Mouse (Mus musculus) kidney, adult 9 months (tissue): Measurements from ENCODE around the gene Sun2.

Experiments used
- DNase-seq: peaks from one replicate; pipeline ENCODE4 v3.0.0; 2022

Gene Sun2

GRCm38 (mm10) chr15:79741921-79742705 lies at the start of gene Sun2:
Sun2 (minus strand) TSS chr15:79742536.
- DNase-seq: peak; percentile 91

- peak; percentile 51 for DNase-seq
Measured at GRCm38 (mm10) chr15:79791502-79791901, 49.2 kb upstream of the Sun2 start.

- no peak for DNase-seq
Measured at GRCm38 (mm10) chr15:79790905-79791304, 48.6 kb upstream of the Sun2 start.

GRCm38 (mm10) chr15:79790111-79790510 lies 47.8 kb upstream of the Sun2 start:
- no peak for DNase-seq

GRCm38 (mm10) chr15:79787815-79788214 lies 45.5 kb upstream of the Sun2 start:
- DNase-seq: no peak

- no peak for DNase-seq
Measured at GRCm38 (mm10) chr15:79785056-79785455, 42.7 kb upstream of the Sun2 start.

GRCm38 (mm10) chr15:79777749-79778148 lies 35.4 kb upstream of the Sun2 start, which contains the start of gene Dnal4:
Dnal4 (minus strand) TSS chr15:79777849.
- no peak for DNase-seq

- no peak for DNase-seq
Measured at GRCm38 (mm10) chr15:79775662-79776061, 33.3 kb upstream of the Sun2 start.

GRCm38 (mm10) chr15:79774117-79775027 lies 32.0 kb upstream of the Sun2 start:
- peak; percentile 98 for DNase-seq

- no peak for DNase-seq
Measured at GRCm38 (mm10) chr15:79770629-79771240, 28.4 kb upstream of the Sun2 start.

GRCm38 (mm10) chr15:79768302-79768701 lies 26.0 kb upstream of the Sun2 start:
- no peak for DNase-seq

- no peak for DNase-seq
Measured at GRCm38 (mm10) chr15:79767327-79767961, 25.1 kb upstream of the Sun2 start.

- no peak for DNase-seq
Measured at GRCm38 (mm10) chr15:79766586-79767071, 24.3 kb upstream of the Sun2 start.

GRCm38 (mm10) chr15:79766168-79766567 lies 23.8 kb upstream of the Sun2 start:
- DNase-seq: no peak

- DNase-seq: peak; percentile 84
Measured at GRCm38 (mm10) chr15:79765361-79765760, 23.0 kb upstream of the Sun2 start.

- no peak for DNase-seq
Measured at GRCm38 (mm10) chr15:79764539-79765267, 22.4 kb upstream of the Sun2 start.

GRCm38 (mm10) chr15:79763601-79764246 lies 21.4 kb upstream of the Sun2 start:
- no peak for DNase-seq

- no peak for DNase-seq
Measured at GRCm38 (mm10) chr15:79763001-79763400, 20.7 kb upstream of the Sun2 start.

- no peak for DNase-seq
Measured at GRCm38 (mm10) chr15:79760956-79761355, 18.6 kb upstream of the Sun2 start.

GRCm38 (mm10) chr15:79757118-79757517 lies 14.8 kb upstream of the Sun2 start:
- DNase-seq: no peak

GRCm38 (mm10) chr15:79755977-79756625 lies 13.8 kb upstream of the Sun2 start:
- DNase-seq: no peak
